Mouse (Mus musculus): ENCODE measurements around the gene Chac2. TPM values are rescaled to one million over a fixed set of nuclear protein-coding genes. Genes with fewer than 3 reads are reported as not detected.

Gene Chac2
- polyA plus RNA-seq, 2 experiments, result 25.3 to 84.8 TPM

DNA sequence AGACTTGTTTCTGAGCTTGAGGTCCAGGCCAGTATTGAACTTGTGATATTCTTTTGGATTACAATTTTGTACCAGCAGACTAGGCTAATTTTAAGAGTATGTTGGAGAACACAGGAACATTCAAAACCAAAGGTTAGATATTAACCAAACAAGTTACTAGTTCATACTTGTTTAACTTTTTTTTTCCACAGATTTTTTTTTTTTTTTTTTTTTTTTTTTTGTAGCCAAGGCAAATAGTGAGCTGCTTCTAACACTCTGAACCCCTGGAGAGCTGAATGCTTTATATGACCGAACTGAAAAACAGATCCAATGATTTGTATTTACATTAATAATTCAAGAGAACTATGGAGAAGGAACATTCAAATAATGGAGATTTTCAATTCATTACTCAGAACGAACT, 913 bp downstream of the Chac2 start:
- TF ChIP-seq EP300 (IDR thresholded peaks at IDR 0.05; ENCODE audit: low read depth) (no peak), CTCF (IDR thresholded peaks at IDR 0.05; ENCODE audit: low read depth) (no peak)
- H3K9me3 ChIP-seq (ENCODE audit: control insufficient read depth, low read length), result no peaks in the 10 kb centered on the region
- no peaks in the 10 kb centered on the region for H3K27me3 ChIP-seq (ENCODE audit: control insufficient read depth, insufficient read depth, low read length)
- peak overlapping the region; percentile 79; the same call in 1 of the 2 replicates for H3K27ac ChIP-seq
- no peak for DNase-seq (ENCODE audit: low read depth in 3 of 3, low spot score in 3 of 3)
- peak overlapping the region; percentile 95 for H3K9ac ChIP-seq (replicated peaks)
- H3K4me1 ChIP-seq (replicated peaks; ENCODE audit: control insufficient read depth in 2 of 2, insufficient read depth in 2 of 2, low read length in 1 of 2), result peaks cover 0 to 6% of the 10 kb centered on the region in 2 experiments; a peak in 2 of 4 replicates
- no peak for ATAC-seq (ENCODE audit: insufficient read depth)
- 31% methylated on average over 2 of the region's 2 CpGs for WGBS (ENCODE audit: insufficient replicate concordance)
- peaks cover 6% of the 10 kb centered on the region for H3K36me3 ChIP-seq (replicated peaks; ENCODE audit: control insufficient read depth, insufficient read depth, low read depth)
- peak overlapping the region; percentile 83 for H3K4me2 ChIP-seq (ENCODE audit: low read depth)
- H3K4me3 ChIP-seq (ENCODE audit: insufficient read depth in 1 of 2, low read depth in 2 of 2, low read length in 2 of 2), result peak overlapping the region; percentile 69 to 100

DNA sequence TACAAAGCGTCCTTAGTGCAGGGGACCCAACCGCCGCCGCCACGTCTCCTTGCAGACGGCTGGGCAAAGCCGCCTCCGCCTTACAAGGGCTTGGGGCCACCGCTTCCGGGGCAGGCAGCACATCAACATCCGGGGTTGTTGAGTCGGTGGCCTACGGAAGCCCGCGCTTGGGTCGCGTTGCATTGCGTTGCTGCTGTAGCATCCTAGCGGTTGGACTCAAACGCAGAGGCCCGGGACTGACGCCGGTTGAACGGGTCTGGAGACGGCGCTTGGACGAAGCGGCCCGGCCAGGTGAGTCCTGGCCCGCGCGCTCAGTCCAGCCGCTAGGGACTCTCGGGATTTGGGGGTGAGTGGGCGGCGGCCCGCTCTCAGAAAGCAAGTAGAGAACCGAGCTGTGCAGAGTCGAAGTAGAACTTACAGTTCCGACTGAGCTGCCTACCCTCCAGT, 31.8 kb downstream of the Chac2 start, which contains the start of gene Erlec1:
Erlec1 (minus strand) TSS at position 57 of the 447 bp plus-strand sequence.
- H3K27me3 ChIP-seq (ENCODE audit: control insufficient read depth, insufficient read depth, low read length), result no peaks in the 10 kb centered on the region
- peak within 1 kb of the TSS; percentile 94 for H3K9ac ChIP-seq (replicated peaks)
- peak; percentile 71 to 74 (median 74) for DNase-seq (ENCODE audit: low read depth in 3 of 3, low spot score in 3 of 3)
- TF ChIP-seq CTCF (IDR thresholded peaks at IDR 0.05; ENCODE audit: low read depth) (peak; percentile 46), EP300 (IDR thresholded peaks at IDR 0.05; ENCODE audit: low read depth) (no peak)
- H3K4me2 ChIP-seq (ENCODE audit: low read depth), result peak within 1 kb of the TSS; percentile 85
- peak within 1 kb of the TSS; percentile 85 to 87 for H3K4me3 ChIP-seq (ENCODE audit: insufficient read depth in 1 of 2, low read depth in 2 of 2, low read length in 2 of 2)
- H3K4me1 ChIP-seq (replicated peaks; ENCODE audit: control insufficient read depth in 2 of 2, insufficient read depth in 2 of 2, low read length in 1 of 2), result peaks cover 2 to 9% of the 10 kb centered on the region in 2 experiments; a peak in 3 of 4 replicates
- ATAC-seq (ENCODE audit: insufficient read depth), result peak; percentile 92
- H3K9me3 ChIP-seq (ENCODE audit: control insufficient read depth, low read length), result no peaks in the 10 kb centered on the region
- WGBS (ENCODE audit: insufficient replicate concordance), result 1% methylated on average over 40 of the region's 40 CpGs
- H3K27ac ChIP-seq, result peak within 1 kb of the TSS; percentile 75
- H3K36me3 ChIP-seq (replicated peaks; ENCODE audit: control insufficient read depth, insufficient read depth, low read depth), result peaks cover 17% of the 10 kb centered on the region

GRCm38 (mm10) chr11:30953469-30954154, 32.5 kb downstream of the Chac2 start:
- H3K9me3 ChIP-seq (ENCODE audit: control insufficient read depth, low read length), result no peaks in the 10 kb centered on the region
- H3K9ac ChIP-seq (replicated peaks), result peak overlapping the region; percentile 93
- peak overlapping the region; percentile 76 for H3K4me2 ChIP-seq (ENCODE audit: low read depth)
- DNase-seq (ENCODE audit: low read depth in 3 of 3, low spot score in 3 of 3) (peak in 1 of 3 experiments; percentile 39), ATAC-seq (ENCODE audit: insufficient read depth) (peak; percentile 80)
- H3K27me3 ChIP-seq (ENCODE audit: control insufficient read depth, insufficient read depth, low read length), result no peaks in the 10 kb centered on the region
- peak overlapping the region; percentile 75 for H3K27ac ChIP-seq
- H3K36me3 ChIP-seq (replicated peaks; ENCODE audit: control insufficient read depth, insufficient read depth, low read depth), result peaks cover 23% of the 10 kb centered on the region
- peaks cover 2 to 9% of the 10 kb centered on the region in 2 experiments; a peak in 3 of 4 replicates for H3K4me1 ChIP-seq (replicated peaks; ENCODE audit: control insufficient read depth in 2 of 2, insufficient read depth in 2 of 2, low read length in 1 of 2)
- peak overlapping the region; percentile 85 to 87 for H3K4me3 ChIP-seq (ENCODE audit: insufficient read depth in 1 of 2, low read depth in 2 of 2, low read length in 2 of 2)
- no peak for TF ChIP-seq EP300 (IDR thresholded peaks at IDR 0.05; ENCODE audit: low read depth)
- no peak for TF ChIP-seq CTCF (IDR thresholded peaks at IDR 0.05; ENCODE audit: low read depth)
- WGBS (ENCODE audit: insufficient replicate concordance), result 1% methylated on average over 29 of the region's 32 CpGs

DNA sequence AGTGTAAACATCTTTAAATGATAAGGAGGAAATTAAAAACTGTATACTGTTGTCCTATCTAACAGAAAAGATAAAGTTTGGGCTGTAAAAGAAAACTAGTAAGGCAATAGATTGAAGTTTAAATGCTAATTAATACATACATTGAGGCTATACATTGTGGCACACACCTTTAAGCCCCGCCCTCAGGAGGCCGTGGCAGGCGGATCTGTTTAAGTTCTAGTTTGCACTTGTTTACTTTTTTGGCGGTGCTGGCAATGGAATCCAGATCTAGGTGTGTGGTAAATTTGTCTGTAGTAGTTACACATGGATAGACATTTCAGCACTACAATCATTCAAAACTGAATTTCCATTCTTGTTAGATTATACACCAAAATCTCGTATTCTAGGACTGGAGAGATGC, 33.3 kb downstream of the Chac2 start:
- Histone ChIP-seq H3K4me3 (ENCODE audit: insufficient read depth in 1 of 2, low read depth in 2 of 2, low read length in 2 of 2) (peak overlapping the region; percentile 85 to 87), H3K4me2 (ENCODE audit: low read depth) (peak overlapping the region; percentile 76), H3K36me3 (replicated peaks; ENCODE audit: control insufficient read depth, insufficient read depth, low read depth) (peaks cover 23% of the 10 kb centered on the region), H3K9me3 (ENCODE audit: control insufficient read depth, low read length) (no peaks in the 10 kb centered on the region), H3K9ac (replicated peaks) (peak overlapping the region; percentile 93), H3K27ac (peak overlapping the region; percentile 75), H3K27me3 (ENCODE audit: control insufficient read depth, insufficient read depth, low read length) (no peaks in the 10 kb centered on the region), H3K4me1 (replicated peaks; ENCODE audit: control insufficient read depth in 2 of 2, insufficient read depth in 2 of 2, low read length in 1 of 2) (peaks cover 2 to 9% of the 10 kb centered on the region in 2 experiments; a peak in 3 of 4 replicates)
- TF ChIP-seq CTCF (IDR thresholded peaks at IDR 0.05; ENCODE audit: low read depth) (no peak), EP300 (IDR thresholded peaks at IDR 0.05; ENCODE audit: low read depth) (no peak)
- WGBS (ENCODE audit: insufficient replicate concordance), result 35% methylated on average over 5 of the region's 5 CpGs
- ATAC-seq (ENCODE audit: insufficient read depth) (no peak), DNase-seq (ENCODE audit: low read depth in 3 of 3, low spot score in 3 of 3) (peak in 2 of 3 experiments; percentile 36 to 50)

DNA sequence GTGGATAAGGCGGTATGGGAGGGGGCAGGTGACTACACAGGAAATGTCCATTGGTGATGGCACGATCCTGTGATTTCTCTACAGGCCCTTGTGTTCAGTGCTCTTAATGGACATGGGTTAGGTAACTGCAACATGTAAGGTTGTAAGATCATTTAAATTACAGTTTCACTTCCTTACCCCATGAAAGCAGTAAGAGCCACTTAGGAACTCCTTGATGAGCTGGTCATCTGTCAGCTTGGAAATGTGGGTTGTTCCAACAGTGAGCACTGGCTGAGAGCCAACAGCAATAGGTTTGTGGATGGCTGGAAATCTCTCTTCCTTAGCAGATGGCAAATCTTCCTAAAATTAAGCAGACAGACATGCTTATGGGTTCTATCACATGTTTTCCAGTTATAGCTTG, 42.6 kb downstream of the Chac2 start:
- Histone ChIP-seq H3K27me3 (ENCODE audit: control insufficient read depth, insufficient read depth, low read length) (no peaks in the 10 kb centered on the region), H3K27ac (no peak overlapping the region), H3K4me1 (replicated peaks; ENCODE audit: control insufficient read depth in 2 of 2, insufficient read depth in 2 of 2, low read length in 1 of 2) (no peaks in the 10 kb centered on the region), H3K4me3 (ENCODE audit: insufficient read depth in 1 of 2, low read depth in 2 of 2, low read length in 2 of 2) (no peak overlapping the region), H3K36me3 (replicated peaks; ENCODE audit: control insufficient read depth, insufficient read depth, low read depth) (peaks cover 37% of the 10 kb centered on the region), H3K9ac (replicated peaks) (no peak overlapping the region), H3K4me2 (ENCODE audit: low read depth) (no peak overlapping the region), H3K9me3 (ENCODE audit: control insufficient read depth, low read length) (no peaks in the 10 kb centered on the region)
- ATAC-seq (ENCODE audit: insufficient read depth) (no peak), DNase-seq (ENCODE audit: low read depth in 3 of 3, low spot score in 3 of 3) (no peak)
- TF ChIP-seq EP300 (IDR thresholded peaks at IDR 0.05; ENCODE audit: low read depth) (no peak), CTCF (IDR thresholded peaks at IDR 0.05; ENCODE audit: low read depth) (no peak)
- 84% methylated on average over 2 of the region's 2 CpGs for WGBS (ENCODE audit: insufficient replicate concordance)

All from liver, embryonic 14.5 days (tissue).